Mouse (Mus musculus) gastrocnemius, postnatal 36 days (tissue): ENCODE results near the gene AI597479. TPM values are rescaled to one million over a fixed set of nuclear protein-coding genes. Genes with fewer than 3 reads are reported as not detected.
"Not testable (repeated sequence)": the region's sequence is repeated elsewhere in the genome, so short reads cannot be mapped to it uniquely, and the experiment has no call there.

Experiments
- DNase-seq, 2 experiments: peaks; one replicate each; pipeline ENCODE4 v3.0.0; 2022
- intact Hi-C: fragments of 180-260 bp; cut with DNase I; formaldehyde crosslinking; loops from one replicate; pipeline ENCODE4 v1.15.1; 2025
- total RNA-seq, 2 experiments: library from RNA; stranded (reverse); gene quantifications; 2 replicates each; pipeline ENCODE4 v1.2.3; 2021

AI597479 gene
- total RNA-seq, 2 experiments from 2014 or later = 13.7 to 14.3 TPM

- intact Hi-C loops = no loop called here
These were observed 22.4 kb downstream of the AI597479 start for GRCm38 (mm10) chr1:43120950-43121349.

GRCm38 (mm10) chr1:43122616-43123015, 24.1 kb downstream of the AI597479 start:
- DNase-seq = no peak
- intact Hi-C loops = no loop called here

More at GRCm38 (mm10) chr1:43120950-43121349, 22.4 kb downstream of the AI597479 start:
- no peak for DNase-seq

GRCm38 (mm10) chr1:43124726-43125125, 26.2 kb downstream of the AI597479 start:
- no peak for DNase-seq
- intact Hi-C loops = no loop called here

GRCm38 (mm10) chr1:43127196-43127595, 28.7 kb downstream of the AI597479 start:
- no peak for DNase-seq
- intact Hi-C loops = no loop called here

GRCm38 (mm10) chr1:43127820-43128610, 29.5 kb downstream of the AI597479 start:
- DNase-seq = no peak
- intact Hi-C loops = no loop called here

- DNase-seq = no peak
- intact Hi-C loops = no loop called here
These were observed 31.9 kb downstream of the AI597479 start for GRCm38 (mm10) chr1:43130219-43130981.

DNA sequence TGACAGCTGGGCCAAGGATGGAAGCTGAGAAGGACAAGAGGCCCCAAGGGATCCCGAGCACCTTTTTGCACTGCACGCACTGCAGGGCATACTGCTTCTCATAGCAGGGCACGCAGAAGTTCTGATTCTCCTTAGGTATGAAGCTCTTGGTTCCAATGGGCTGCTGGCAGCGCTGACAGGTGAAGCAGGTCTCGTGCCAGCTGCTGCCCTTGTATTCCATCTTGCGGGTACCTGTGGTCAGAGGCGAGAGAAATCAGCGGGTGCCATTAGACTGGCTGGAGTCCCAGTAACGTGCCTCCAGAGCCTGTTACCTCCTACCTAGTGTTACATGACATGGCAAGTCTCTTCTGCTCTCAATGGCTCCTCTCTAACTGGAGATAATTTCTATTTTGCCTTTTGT, 33.1 kb downstream of the AI597479 start:
- intact Hi-C loops = no loop called here
- DNase-seq = no peak

- intact Hi-C loops, DNase-seq: not testable (repeated sequence)
These were observed 38.0 kb downstream of the AI597479 start for GRCm38 (mm10) chr1:43136488-43137029.

DNA sequence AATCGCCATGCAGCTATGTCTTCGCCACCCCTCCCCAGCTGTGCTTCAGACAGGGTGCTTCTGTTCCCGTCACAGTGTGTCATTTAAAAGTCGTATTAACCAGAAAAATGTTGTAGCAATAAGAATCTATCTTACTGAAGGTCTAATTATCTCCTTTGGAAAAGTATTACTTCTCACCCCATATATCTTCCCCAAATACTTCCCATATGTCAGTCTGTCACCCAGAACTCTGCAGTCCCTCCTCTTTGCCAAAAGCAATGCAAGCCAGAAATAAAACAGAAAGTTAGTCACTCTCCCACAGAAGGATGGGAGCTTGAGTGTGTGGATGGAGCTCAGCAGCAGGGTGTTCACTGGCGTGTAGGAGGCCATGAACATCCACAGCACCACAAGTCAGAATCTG, 38.8 kb downstream of the AI597479 start:
- intact Hi-C loops = no loop called here
- no peak for DNase-seq

- no peak for DNase-seq
- intact Hi-C loops = no loop called here
These were observed 39.8 kb downstream of the AI597479 start for GRCm38 (mm10) chr1:43138268-43138812.

GRCm38 (mm10) chr1:43139587-43140266, 41.2 kb downstream of the AI597479 start:
- DNase-seq = peak; percentile 77 to 80
- intact Hi-C loops = loop anchor here (1.0 to 10.0 kb wide), 3 partner anchors 125 to 595 kb away; partner anchors contain the start of gene 1500015O10Rik

- no peak for DNase-seq
- intact Hi-C loops = loop anchor here (5.0 to 10.0 kb wide), 2 partner anchors 496 to 593 kb away; partner anchors contain the start of gene 1500015O10Rik
These were observed 43.0 kb downstream of the AI597479 start for GRCm38 (mm10) chr1:43141555-43141961.

GRCm38 (mm10) chr1:43142849-43143248, 44.3 kb downstream of the AI597479 start:
- no peak for DNase-seq
- intact Hi-C loops = loop anchor here (5.0 to 10.0 kb wide), 2 partner anchors 494 to 592 kb away; partner anchors contain the start of gene 1500015O10Rik

- intact Hi-C loops = loop anchor here (5.0 to 10.0 kb wide), 2 partner anchors 494 to 592 kb away; partner anchors contain the start of gene 1500015O10Rik
These were observed 44.8 kb downstream of the AI597479 start for GRCm38 (mm10) chr1:43143284-43143683.

GRCm38 (mm10) chr1:43143791-43144190, 45.3 kb downstream of the AI597479 start:
- no peak for DNase-seq
- intact Hi-C loops = loop anchor here (5.0 to 10.0 kb wide), 2 partner anchors 494 to 591 kb away; partner anchors contain the start of gene 1500015O10Rik

More at GRCm38 (mm10) chr1:43143284-43143683, 44.8 kb downstream of the AI597479 start:
- DNase-seq = no peak

DNA sequence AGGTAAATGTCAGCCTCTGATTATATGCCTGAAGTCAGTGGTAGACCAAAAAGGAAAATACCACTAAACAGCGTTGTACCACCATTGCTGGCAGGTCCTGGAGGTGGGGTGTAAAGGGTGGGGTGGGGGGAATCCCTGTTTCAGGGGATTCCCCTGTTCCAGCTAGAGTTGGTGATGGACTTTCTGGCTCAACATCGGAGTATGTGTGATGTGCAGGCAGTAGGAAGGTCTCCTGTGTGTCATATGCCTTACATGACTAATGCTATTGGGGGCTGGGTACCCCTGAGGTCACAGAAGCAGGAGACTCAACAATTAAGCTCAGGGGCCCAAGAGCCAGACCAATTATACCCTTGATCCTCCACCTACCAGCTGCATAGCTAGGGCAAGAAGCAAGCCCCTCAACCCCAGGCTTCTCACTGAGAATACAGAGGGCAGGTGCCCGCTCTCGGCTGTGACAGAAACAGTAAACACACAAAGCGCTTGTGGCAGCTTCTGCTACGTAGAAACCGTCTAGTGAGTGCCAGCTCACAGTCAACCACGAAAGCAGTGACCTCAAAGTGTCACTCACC, 45.9 kb downstream of the AI597479 start:
- no peak for DNase-seq
- intact Hi-C loops = loop anchor here (5.0 to 10.0 kb wide), 2 partner anchors 493 to 590 kb away; partner anchors contain the start of gene 1500015O10Rik

DNA sequence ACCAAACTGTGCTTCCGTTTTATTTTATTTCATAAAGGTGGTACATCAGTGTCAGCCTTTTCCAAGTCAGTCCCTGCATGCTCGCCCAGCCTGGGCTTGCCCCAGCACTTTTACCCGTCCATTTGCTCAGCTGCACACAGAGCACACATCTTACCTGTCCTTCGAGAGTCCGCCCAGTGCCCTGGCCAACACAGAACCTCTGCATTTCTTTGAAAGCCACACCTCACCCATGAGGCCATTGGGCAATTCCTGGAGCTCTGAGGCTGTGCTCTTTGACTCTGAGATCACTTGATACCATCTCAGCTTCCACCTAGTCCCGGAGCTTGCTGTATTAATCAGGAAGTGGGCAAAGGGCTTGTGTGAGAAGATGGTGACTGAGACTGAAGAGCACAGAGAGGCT, 46.9 kb downstream of the AI597479 start:
- no peak for DNase-seq
- intact Hi-C loops = loop anchor here (10.0 kb wide), 1 partner anchor 589 kb away; the partner anchor contains the start of gene 1500015O10Rik

DNA sequence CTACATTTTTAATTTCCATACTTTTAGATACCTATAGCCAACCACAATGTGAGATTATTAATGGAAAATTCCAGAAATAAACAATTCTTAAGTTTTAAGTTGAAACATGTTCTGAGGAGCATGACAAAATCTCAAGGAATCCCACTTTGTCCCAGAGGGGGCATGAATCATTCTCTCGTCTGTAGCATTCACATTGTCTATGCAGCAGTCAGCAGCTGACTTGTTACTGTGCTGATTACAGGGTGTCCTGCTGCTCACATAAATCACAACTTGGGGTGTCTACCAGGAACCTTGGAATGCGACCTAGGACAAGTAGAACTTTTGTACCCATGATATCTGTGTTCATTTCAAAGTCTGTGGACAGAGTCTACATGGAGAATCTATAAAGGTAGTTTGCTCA, 49.0 kb downstream of the AI597479 start:
- DNase-seq = no peak
- intact Hi-C loops = loop anchor here (10.0 kb wide), 1 partner anchor 587 kb away; the partner anchor contains the start of gene 1500015O10Rik

- intact Hi-C loops = no loop called here
- no peak for DNase-seq
These were observed 51.7 kb downstream of the AI597479 start for GRCm38 (mm10) chr1:43150225-43150624.
